Mouse (Mus musculus) cerebellum, adult 2 months (tissue): Measurements from ENCODE around the gene Zcchc8. TPM values are rescaled to one million over a fixed set of nuclear protein-coding genes. Genes with fewer than 3 reads are reported as not detected.

ENCODE experiments used
- DNase-seq, 2 experiments: peaks; one replicate each; pipeline ENCODE4 v3.0.0; 2021
- H3K27ac ChIP-seq: fragments of 200-500 bp; 2 replicates; pipeline ENCODE4 v1.5.1; 2012; ENCODE audit warnings: low read length, control low read depth, inconsistent platforms; ENCODE audit not compliant: insufficient read depth
- H3K27me3 ChIP-seq: fragments of 200-500 bp; 2 replicates; pipeline ENCODE4 v1.6.1; 2012; ENCODE audit warnings: inconsistent platforms, mild to moderate bottlenecking, low read length, moderate library complexity; ENCODE audit not compliant: control insufficient read depth, insufficient read depth
- H3K4me1 ChIP-seq: fragments of 200-500 bp; 2 replicates; pipeline ENCODE4 v1.6.1; 2011; ENCODE audit warnings: low read length; ENCODE audit not compliant: control insufficient read depth, insufficient read depth
- H3K4me3 ChIP-seq: fragments of 200-500 bp; replicated peaks from 2 replicates; pipeline ENCODE3; 2011; ENCODE audit warnings: mild to moderate bottlenecking, low read depth, low read length, control low read depth; ENCODE audit not compliant: insufficient read depth
- CTCF ChIP-seq: fragments of 200-500 bp; IDR thresholded peaks from 2 replicates; pipeline ENCODE4 v1.5.1; 2011; ENCODE audit warnings: low read depth, mild to moderate bottlenecking, control low read depth, low read length, moderate library complexity, borderline replicate concordance; ENCODE audit not compliant: insufficient read depth
- POLR2A ChIP-seq: fragments of 200-500 bp; IDR thresholded peaks from 2 replicates; pipeline ENCODE4 v1.6.1; 2011; ENCODE audit warnings: low read length, control low read depth, borderline replicate concordance; ENCODE audit not compliant: insufficient read depth
- WGBS: fragments of 180-500 bp; shearing (Covaris S2); methylation state at CpG from one replicate; pipeline ENCODE4 v1.1.7; 2018; 5-methylcytosine and 5-hydroxymethylcytosine counted together
- polyA plus RNA-seq: library from polyadenylated mRNA; depleted of rRNA; stranded (reverse); fragments of >200 nt; gene quantifications from 2 replicates; pipeline ENCODE4 v1.2.3, GENCODE M21; 2012

Gene Zcchc8
- polyA plus RNA-seq, 1 experiment, result 63.5 TPM

GRCm38 (mm10) chr5:123667915-123668314, 53.0 kb downstream of the Zcchc8 start:
- DNase-seq, result no peak
- H3K4me1 ChIP-seq, result peaks cover 35% of the 10 kb centered on the region

DNA sequence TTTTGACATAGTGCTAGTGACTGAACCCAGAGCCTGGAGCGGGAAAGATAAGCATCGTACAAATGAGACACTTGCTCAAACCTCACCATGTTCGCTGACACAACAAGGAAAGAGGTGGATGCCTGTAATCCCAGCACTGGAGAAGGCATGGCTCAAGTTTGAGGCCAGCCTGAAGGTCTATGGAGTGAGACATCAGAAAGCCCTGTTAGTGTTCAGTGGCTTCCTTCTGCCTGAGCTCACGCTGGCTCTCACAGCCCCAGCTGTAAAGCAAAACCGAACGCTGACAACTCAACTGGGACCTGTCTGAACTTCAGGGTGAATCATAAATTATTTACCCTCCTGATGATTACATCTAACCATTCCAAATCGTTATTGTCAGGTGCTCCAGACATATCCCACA, 54.9 kb downstream of the Zcchc8 start:
- no peak overlapping the region for H3K4me3 ChIP-seq
- no peaks in the 10 kb centered on the region for H3K27me3 ChIP-seq
- TF ChIP-seq POLR2A (no peak), CTCF (no peak)
- no peak for DNase-seq
- peaks cover 47% of the 10 kb centered on the region for H3K4me1 ChIP-seq
- WGBS, result 69% methylated on average over 7 of the region's 7 CpGs
- no peak overlapping the region for H3K27ac ChIP-seq

More at GRCm38 (mm10) chr5:123667915-123668314, 53.0 kb downstream of the Zcchc8 start:
- Histone ChIP-seq H3K4me3 (no peak overlapping the region), H3K27ac (no peak overlapping the region), H3K27me3 (no peaks in the 10 kb centered on the region)
- 66% methylated on average over 12 of the region's 12 CpGs for WGBS
- TF ChIP-seq CTCF (no peak), POLR2A (no peak)

GRCm38 (mm10) chr5:123664329-123664728, 56.6 kb downstream of the Zcchc8 start:
- DNase-seq, result no peak
- H3K4me3 ChIP-seq, result no peak overlapping the region
- WGBS, result 71% methylated on average over 7 of the region's 7 CpGs
- no peaks in the 10 kb centered on the region for H3K27me3 ChIP-seq
- TF ChIP-seq CTCF, result no peak
- no peak for TF ChIP-seq POLR2A
- peaks cover 50% of the 10 kb centered on the region for H3K4me1 ChIP-seq
- H3K27ac ChIP-seq, result no peak overlapping the region

GRCm38 (mm10) chr5:123662059-123662458, 58.8 kb downstream of the Zcchc8 start:
- no peak for DNase-seq
- Histone ChIP-seq H3K4me1 (peaks cover 50% of the 10 kb centered on the region), H3K27ac (peak overlapping the region; percentile 66; the same call in 1 of the 2 replicates), H3K27me3 (no peaks in the 10 kb centered on the region), H3K4me3 (no peak overlapping the region)
- TF ChIP-seq POLR2A (no peak), CTCF (no peak)
- 44% methylated on average over 9 of the region's 9 CpGs for WGBS

GRCm38 (mm10) chr5:123661602-123662001, 59.3 kb downstream of the Zcchc8 start:
- DNase-seq, result no peak
- TF ChIP-seq POLR2A (no peak), CTCF (no peak)
- peaks cover 45% of the 10 kb centered on the region for H3K4me1 ChIP-seq
- H3K27ac ChIP-seq, result peak overlapping the region; percentile 66; the same call in 1 of the 2 replicates
- no peaks in the 10 kb centered on the region for H3K27me3 ChIP-seq
- 22% methylated on average over 3 of the region's 3 CpGs for WGBS
- H3K4me3 ChIP-seq, result no peak overlapping the region

GRCm38 (mm10) chr5:123657651-123658050, 63.2 kb downstream of the Zcchc8 start:
- peaks cover 36% of the 10 kb centered on the region for H3K4me1 ChIP-seq
- TF ChIP-seq POLR2A (no peak), CTCF (no peak)
- H3K27me3 ChIP-seq, result no peaks in the 10 kb centered on the region
- WGBS, result 42% methylated on average over 7 of the region's 7 CpGs
- H3K27ac ChIP-seq, result no peak overlapping the region
- no peak for DNase-seq
- no peak overlapping the region for H3K4me3 ChIP-seq

DNA sequence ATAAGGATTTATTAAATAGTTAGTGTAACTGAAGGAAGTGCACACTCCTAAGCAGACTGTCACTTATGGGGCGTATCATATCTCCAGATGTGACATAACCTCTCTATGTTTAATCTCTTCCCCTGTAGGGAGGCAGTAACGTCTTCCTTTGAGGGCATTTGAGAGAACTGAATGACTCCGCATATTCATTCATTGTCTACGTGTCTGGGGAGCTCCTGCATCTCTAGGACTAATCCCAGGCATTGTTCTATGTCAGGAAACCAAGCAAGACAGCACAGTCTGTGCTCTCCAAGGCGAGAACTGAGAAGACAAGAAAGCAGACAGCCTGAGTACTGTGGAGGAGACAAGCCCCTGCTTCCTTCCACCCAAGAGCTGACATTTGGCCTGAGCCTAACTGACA, 66.0 kb downstream of the Zcchc8 start:
- Histone ChIP-seq H3K4me1 (peaks cover 14% of the 10 kb centered on the region), H3K4me3 (no peak overlapping the region), H3K27ac (no peak overlapping the region), H3K27me3 (no peaks in the 10 kb centered on the region)
- DNase-seq, result no peak
- WGBS, result 55% methylated on average over 5 of the region's 5 CpGs
- TF ChIP-seq CTCF (no peak), POLR2A (no peak)

DNA sequence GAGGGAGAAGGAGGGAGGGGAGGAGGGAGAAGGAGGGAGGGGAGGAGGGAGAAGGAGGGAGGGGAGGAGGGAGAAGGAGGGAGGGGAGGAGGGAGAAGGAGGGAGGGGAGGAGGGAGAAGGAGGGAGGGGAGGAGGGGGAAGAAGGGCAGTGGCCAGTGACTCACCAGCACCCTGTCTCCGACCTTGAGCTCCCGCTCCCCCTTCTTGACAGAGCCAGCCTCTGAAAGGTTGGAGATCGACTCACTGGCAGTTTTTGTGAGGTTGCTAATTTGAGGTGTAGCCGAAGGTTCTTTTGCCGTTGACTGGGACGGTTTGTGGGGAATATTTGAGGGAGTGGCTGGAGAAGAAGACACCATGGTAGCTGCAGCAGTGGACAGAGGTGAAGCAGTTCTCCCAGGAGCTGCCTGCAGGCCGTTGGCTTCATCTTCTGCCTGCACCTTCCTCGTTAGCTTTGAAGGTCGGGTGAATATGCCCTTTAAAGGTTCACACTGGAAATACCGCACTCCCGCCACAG, 67.6 kb downstream of the Zcchc8 start:
- 78% methylated on average over 11 of the region's 11 CpGs for WGBS
- TF ChIP-seq POLR2A (no peak), CTCF (no peak)
- Histone ChIP-seq H3K4me3 (no peak overlapping the region), H3K4me1 (peaks cover 9% of the 10 kb centered on the region; the same call in 1 of the 2 replicates), H3K27ac (no peak overlapping the region), H3K27me3 (no peaks in the 10 kb centered on the region)
- no peak for DNase-seq
